Mouse (Mus musculus) NIH3T3 (cell line): ENCODE data around the gene Pdxp.

ENCODE experiments used
- DNase-seq: peaks from one replicate; pipeline ENCODE4 v3.0.0-alpha.2; 2012; ENCODE audit warnings: low read depth

Gene Pdxp

GRCm38 (mm10) chr15:78899740-78900584, 13.8 kb upstream of the Pdxp start, which contains the start of gene Sh3bp1:
Gene Sh3bp1 (plus strand): TSS chr15:78899768.
- peak; percentile 85 for DNase-seq

DNA sequence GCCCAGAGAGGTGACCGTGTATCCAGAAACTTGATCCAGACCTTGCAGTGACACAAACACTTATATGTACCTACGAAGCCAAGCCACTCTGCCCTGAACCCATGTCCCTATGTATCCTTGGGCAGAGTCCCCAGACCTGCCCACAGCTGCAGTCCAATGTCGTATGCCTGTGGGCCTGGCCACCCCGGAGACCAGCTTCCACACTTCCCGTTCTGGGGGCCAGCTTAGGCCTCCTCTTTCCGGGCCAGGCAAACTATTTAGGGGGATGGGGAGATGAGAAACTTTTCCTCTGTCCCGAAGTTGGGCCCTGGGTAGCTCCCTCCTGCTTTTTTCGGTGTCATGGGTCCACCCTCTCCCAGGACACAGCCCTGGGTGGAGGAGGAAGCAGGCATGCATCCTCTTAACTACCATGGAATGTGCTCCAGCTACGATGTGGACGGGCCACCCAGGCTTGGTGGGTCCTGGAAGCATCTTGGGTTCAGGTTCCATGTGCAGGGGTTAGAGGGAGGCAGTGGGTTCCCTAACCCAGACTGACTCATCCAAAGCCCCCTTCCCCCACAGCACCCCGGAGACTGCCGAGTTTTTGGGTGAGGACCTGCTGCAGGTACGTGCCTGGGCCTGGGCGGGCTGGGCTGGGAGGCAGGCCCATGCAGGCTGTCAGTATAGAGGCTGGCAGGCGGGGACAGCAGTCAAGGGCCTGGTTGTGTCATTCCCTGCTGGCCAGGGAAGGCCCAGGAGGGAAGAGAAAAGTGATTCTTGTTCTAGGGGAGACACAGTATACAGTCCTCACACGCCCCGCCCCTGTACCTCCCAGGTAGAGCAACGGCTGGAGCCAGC, 12.9 kb upstream of the Pdxp start:
- peak; percentile 28 for DNase-seq

DNA sequence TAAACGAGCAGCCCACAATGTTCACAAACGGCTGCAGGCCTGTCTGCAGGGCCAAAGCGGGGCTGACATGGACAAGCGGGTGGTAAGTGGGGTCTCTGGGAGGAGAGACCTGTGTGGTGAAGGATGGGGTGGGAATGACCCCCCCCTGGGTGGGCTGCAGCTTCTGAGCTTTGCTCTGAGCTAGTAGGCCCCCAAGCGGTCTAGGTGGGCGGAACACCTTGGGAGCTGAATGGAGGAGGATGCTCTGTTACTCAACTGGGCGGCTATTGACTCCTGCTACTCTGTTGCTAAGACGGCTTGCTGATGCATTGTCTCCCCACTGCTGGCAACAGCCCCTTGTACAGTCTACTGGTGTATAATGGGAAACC, 12.3 kb upstream of the Pdxp start:
- DNase-seq = peak; percentile 32

GRCm38 (mm10) chr15:78903243-78903642, 10.5 kb upstream of the Pdxp start:
- DNase-seq = peak; percentile 94

DNA sequence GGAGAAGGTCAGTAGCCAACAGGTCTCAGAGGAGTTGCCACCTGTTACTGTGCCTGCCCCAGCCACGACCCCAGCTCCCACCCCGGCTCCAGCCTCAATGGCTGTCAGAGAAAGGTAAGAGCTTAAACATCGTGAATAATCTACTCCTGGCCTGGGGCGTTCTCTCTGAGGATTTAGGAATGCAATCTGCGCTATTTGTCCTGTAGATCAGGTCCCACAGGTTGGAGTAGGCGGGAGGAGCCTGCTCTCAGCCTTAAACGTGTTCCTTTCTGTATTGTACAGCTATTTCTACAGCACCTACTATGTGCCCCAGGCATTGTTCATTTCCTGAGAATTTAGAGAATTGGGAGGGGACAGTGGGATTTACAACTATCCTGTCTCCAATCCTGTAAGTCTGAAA, 5.3 kb upstream of the Pdxp start:
- no peak for DNase-seq

DNA sequence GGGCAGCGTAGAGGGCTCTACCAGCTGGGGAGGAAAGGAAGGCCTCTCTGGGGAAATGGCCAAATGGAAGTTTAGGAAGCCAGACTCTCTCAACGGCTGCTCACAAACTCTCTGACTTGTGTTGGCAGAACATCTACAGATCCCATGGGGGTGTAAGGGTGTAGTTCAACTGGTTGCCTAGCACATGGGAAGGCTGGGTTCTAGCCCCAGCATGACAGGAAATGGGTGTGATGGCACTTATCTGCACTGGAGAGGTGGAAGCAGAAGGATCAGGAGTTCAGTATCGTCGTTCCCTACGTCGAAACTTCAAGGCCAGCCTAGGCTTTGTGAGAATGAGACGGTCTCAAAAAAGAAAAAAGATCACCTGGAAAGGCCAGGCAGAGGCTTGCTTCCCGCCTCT, 4.7 kb upstream of the Pdxp start:
- no peak for DNase-seq

DNA sequence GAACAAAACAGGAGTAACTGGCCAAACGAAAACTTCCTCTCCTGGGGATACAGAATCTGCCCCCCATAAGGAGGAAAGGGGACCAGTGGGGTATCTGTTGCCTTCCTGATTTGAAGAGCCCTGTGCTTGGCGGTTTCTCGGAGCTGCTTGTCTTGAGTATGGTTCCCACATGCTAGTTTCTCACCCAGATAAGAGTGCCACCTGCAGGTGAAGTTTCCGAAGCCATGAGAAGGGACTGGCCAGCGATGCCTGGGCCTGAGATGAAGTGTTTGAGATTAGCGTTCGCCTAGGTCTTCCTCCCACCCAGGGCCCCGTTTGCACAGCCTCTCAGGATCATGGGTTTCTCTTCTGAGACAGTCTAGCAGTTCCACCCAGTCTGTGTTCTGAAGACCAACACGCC, 1.7 kb upstream of the Pdxp start:
- peak; percentile 61 for DNase-seq

GRCm38 (mm10) chr15:78914091-78914822, 538 bp downstream of the Pdxp start:
- DNase-seq = no peak

GRCm38 (mm10) chr15:78914823-78915659, 1.3 kb downstream of the Pdxp start:
- no peak for DNase-seq

GRCm38 (mm10) chr15:78915660-78916017, 1.9 kb downstream of the Pdxp start:
- peak; percentile 88 for DNase-seq

DNA sequence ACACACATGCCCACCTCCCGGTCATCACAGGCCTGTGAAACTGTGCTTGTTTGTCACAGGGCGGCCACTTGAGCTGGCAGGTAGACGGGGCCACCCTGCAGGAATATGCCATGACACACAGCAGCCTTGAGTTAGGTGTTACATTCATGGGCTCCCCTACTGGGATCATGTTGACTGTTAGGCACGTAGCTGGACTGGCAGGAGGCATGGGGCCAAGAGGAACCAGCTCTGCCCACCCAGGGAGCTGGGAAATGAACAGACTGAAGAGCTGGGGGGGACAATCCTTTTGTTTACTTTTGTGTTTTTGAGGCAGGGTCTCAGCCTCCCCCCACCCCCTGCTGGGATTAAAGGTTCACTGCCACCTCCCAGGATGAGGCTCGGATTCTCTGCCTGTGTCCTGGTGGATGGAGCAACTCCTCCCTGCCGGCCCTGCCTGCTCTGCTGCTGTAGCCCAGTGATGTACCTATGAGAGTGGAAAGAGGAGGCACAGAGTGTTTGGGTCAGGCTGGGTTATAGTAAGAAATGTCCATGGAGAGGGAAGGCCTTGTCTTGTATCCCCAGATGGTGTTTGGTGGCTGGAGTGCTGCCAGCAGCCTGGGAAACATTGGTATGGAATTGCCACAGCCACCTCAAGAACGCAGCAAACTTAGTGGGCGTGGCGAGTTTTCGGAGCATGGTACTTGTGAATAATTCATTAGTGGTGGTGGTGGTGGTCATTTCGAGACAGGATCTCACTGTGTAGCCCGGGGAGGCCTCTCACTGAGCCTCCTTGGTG, 2.5 kb downstream of the Pdxp start:
- DNase-seq = peak; percentile 65

GRCm38 (mm10) chr15:78918126-78918525, 4.4 kb downstream of the Pdxp start:
- no peak for DNase-seq

GRCm38 (mm10) chr15:78919914-78920313, 6.2 kb downstream of the Pdxp start:
- DNase-seq = peak; percentile 30

GRCm38 (mm10) chr15:78922700-78923099, 9.0 kb downstream of the Pdxp start:
- DNase-seq = no peak

DNA sequence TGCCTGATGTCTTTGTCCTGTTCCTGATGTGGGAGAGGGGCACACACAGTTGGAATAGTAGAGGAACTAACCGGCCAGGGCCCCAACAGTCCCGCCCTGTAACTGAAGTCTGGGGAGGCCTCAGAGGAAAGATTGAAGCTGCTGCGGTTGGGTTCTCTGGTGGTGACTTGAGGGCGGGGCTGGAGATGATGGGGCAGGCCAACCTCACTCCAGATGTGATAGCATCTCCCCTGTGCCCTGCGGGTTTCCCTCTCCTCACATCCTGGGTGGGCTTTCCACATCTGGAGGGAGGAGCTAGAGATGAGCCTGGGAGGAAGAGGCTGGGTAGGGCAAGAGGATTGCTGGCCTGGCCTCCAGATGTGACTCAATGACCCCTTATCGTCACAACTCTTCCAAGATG, 9.9 kb downstream of the Pdxp start:
- DNase-seq = no peak

DNA sequence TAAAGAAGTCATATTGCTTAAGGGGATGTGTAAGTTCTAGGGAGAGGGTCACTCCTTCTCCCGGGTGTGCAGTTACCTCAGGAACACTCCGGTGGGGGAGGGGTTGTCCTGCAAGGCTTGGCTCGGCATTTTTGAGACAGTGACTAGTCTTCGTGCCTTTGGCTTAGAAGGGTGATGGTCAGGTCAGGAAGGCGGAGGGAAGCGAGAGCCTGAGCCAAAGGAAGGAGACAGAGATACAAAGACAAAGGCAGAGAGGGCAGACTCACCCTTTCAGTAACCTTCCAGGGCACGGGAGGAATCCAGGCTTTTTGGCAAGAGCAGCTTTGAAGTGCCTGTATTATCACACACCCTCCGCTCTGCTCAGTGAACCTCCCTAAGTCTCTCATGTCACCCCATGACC, 11.4 kb downstream of the Pdxp start:
- DNase-seq = peak; percentile 23

GRCm38 (mm10) chr15:78926021-78926919, 12.6 kb downstream of the Pdxp start, which contains the start of gene Lgals1:
Gene Lgals1 (plus strand): TSS chr15:78926725.
- peak; percentile 99 for DNase-seq

GRCm38 (mm10) chr15:78927021-78927787, 13.5 kb downstream of the Pdxp start:
- DNase-seq = no peak
